Mouse (Mus musculus): ENCODE measurements around the gene Gm20075.

GRCm38 (mm10) chr13:96045396-96045795 is 35.8 kb downstream of the Gm20075 start:
- TF ChIP-seq POLR2A (IDR thresholded peaks at IDR 0.05; ENCODE audit: borderline replicate concordance, extremely low read depth, low read depth, low read length) (no peak), CTCF (IDR thresholded peaks at IDR 0.05; ENCODE audit: insufficient read depth, low read length) (no peak)
